Mouse (Mus musculus): ENCODE results near the gene Syna. TPM values are rescaled to one million over a fixed set of nuclear protein-coding genes. Genes with fewer than 3 reads are reported as not detected.

The Syna gene
- total RNA-seq, 4 experiments from 2014 or later: 0.17 to 0.19 TPM; not detected in 2

- DNase-seq (ENCODE audit: low spot score in 2 of 2): peak in 1 of 2 experiments; percentile 59
Observed at GRCm38 (mm10) chr5:134531585-134531984, 28.4 kb downstream of the Syna start.

- peak; percentile 54 to 69 for DNase-seq (ENCODE audit: low spot score in 2 of 2)
Observed at GRCm38 (mm10) chr5:134530830-134531229, 29.1 kb downstream of the Syna start.

- DNase-seq (ENCODE audit: low spot score in 2 of 2): peak in 1 of 2 experiments; percentile 11
Observed at GRCm38 (mm10) chr5:134528488-134528887, 31.5 kb downstream of the Syna start.

GRCm38 (mm10) chr5:134525971-134526711, 33.8 kb downstream of the Syna start:
- DNase-seq (ENCODE audit: low spot score in 2 of 2): no peak

GRCm38 (mm10) chr5:134523728-134524127, 36.2 kb downstream of the Syna start:
- DNase-seq (ENCODE audit: low spot score in 2 of 2): no peak

GRCm38 (mm10) chr5:134522524-134522923, 37.4 kb downstream of the Syna start:
- DNase-seq (ENCODE audit: low spot score in 2 of 2): no peak

- DNase-seq (ENCODE audit: low spot score in 2 of 2): no peak
Observed at GRCm38 (mm10) chr5:134521806-134522205, 38.2 kb downstream of the Syna start.

GRCm38 (mm10) chr5:134521131-134521530, 38.8 kb downstream of the Syna start:
- DNase-seq (ENCODE audit: low spot score in 2 of 2): no peak

- DNase-seq (ENCODE audit: low spot score in 2 of 2): no peak
Observed at GRCm38 (mm10) chr5:134520120-134520519, 39.9 kb downstream of the Syna start.

GRCm38 (mm10) chr5:134519471-134519870, 40.5 kb downstream of the Syna start:
- no peak for DNase-seq (ENCODE audit: low spot score in 2 of 2)

- DNase-seq (ENCODE audit: low spot score in 2 of 2): peak in 1 of 2 experiments; percentile 85
Observed at GRCm38 (mm10) chr5:134512086-134512485, 47.9 kb downstream of the Syna start.

- DNase-seq (ENCODE audit: low spot score in 2 of 2): no peak
Observed at GRCm38 (mm10) chr5:134510266-134510665, 49.7 kb downstream of the Syna start.

GRCm38 (mm10) chr5:134508965-134509364, 51.0 kb downstream of the Syna start:
- DNase-seq (ENCODE audit: low spot score in 2 of 2): no peak

Small RNA genes within 50 kb of the gene (microRNA-seq; reads per million reads assigned to microRNA genes)
- 0 reads per million in 2 experiments for gene Mir7228

Other genes starting within 250 kb of the Syna start
- 100 to 1,000 TPM; 193 to 217 (median 197) TPM for gene Gtf2i, start 245.4 kb downstream of the Syna start, total RNA-seq (2022)
- 10 to 100 TPM; 48.9 to 66.4 (median 52.1) TPM for gene Gtf2ird1, start 103.5 kb downstream of the Syna start, total RNA-seq (2022)
- 100 to 1,000 TPM in 2 of 4 experiments, 10 to 100 TPM in 2; 92.9 to 105 (median 99.9) TPM for gene Clip2, start 7.7 kb downstream of the Syna start, total RNA-seq (2022)
- gene Rfc2, start 21.2 kb upstream of the Syna start, total RNA-seq (2022): 10 to 100 TPM; 54.0 to 67.3 (median 60.3) TPM
- 10 to 100 TPM in 2 of 4 experiments, 1 to 10 TPM in 2; 2.3 to 10.9 (median 6.9) TPM for gene Lat2, start 54.9 kb upstream of the Syna start, total RNA-seq (2022)
- 100 to 1,000 TPM; 311 to 328 (median 321) TPM for gene Eif4h, start 79.3 kb upstream of the Syna start, total RNA-seq (2022)
- 10 to 100 TPM; 58.8 to 65.9 (median 63.1) TPM for gene Limk1, start 128.4 kb upstream of the Syna start, total RNA-seq (2022)
- 10 to 100 TPM in 1 of 4 experiments, 1 to 10 TPM in 3; 8.3 to 10.9 (median 8.8) TPM for gene Eln, start 187.2 kb upstream of the Syna start, total RNA-seq (2022)